Mouse (Mus musculus): ENCODE results near the gene Hexb.

DNA sequence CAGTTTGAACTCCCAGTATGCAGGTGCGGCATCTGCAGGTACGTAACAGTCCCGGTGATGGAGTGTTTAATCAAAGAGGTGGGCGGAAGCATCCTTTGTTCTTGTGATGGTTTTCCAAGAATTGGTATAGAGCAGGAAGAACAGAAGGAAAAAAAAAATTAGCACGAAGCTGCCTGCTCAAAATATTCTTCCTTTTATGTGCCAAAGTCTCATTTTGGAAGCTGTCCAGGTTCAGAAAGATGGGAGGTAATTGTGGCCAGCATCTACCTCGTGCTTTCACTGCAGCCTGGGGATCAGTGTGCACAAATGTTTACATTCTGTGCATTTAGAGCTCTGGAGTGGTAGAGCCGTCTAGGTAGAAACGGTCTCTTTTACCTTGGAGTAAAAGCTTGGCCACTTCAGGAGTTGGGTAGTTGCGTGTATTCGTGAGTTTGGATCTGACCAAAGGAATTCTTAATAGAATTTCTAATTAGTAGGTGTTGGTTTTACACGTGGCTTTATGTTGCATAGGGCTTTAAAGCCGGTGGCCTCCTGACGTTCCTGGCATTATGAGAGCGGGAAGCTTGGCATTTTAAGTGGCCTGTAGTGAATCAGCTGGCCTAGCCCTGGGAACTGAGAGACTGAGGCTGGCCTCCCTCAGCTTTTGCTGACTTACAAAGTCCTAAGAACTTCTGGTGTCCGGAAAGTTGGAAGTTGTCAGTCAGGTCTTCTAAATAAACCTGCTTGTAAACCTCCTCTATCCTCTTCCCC, 46.0 kb upstream of the Hexb start:
- TF ChIP-seq CTCF (IDR thresholded peaks at IDR 0.05; ENCODE audit: low read depth, low read length) = no peak
- no peak for TF ChIP-seq EP300 (IDR thresholded peaks at IDR 0.05; ENCODE audit: insufficient read depth, low read depth, low read length)
- TF ChIP-seq POLR2A (IDR thresholded peaks at IDR 0.05; ENCODE audit: insufficient read depth, low read length) = no peak

All from ES-Bruce4 (cell line).